8 mouse cellular contexts compared by ENCODE assay signal in genomic region chr15:77342962-77343526, GRCm38 (mm10). TPM values are rescaled to one million over a fixed set of nuclear protein-coding genes. Genes with fewer than 3 reads are reported as not detected.
DNase-seq lines count a peak whose midpoint lies in the region; ATAC-seq and TF ChIP-seq lines count a peak whose summit lies in the region.

No protein-coding gene starts in this region.

- intact Hi-C loops in left cerebral cortex, adult 2 months (cut with DNase I) = loop anchor here (2.0 kb wide), 1 partner anchor 26 kb away; no protein-coding TSS in a partner anchor
- intact Hi-C loops in left cerebral cortex, postnatal 25 days (cut with DNase I) = no loop called here
- intact Hi-C loops in left cerebral cortex, postnatal 10 days (cut with DNase I) = no loop called here

- no peak for TF ChIP-seq CTCF in left cerebral cortex, adult 2 months (IDR thresholded peaks at IDR 0.05)

- H3K27me3 ChIP-seq in forebrain, embryonic 14.5 days (replicated peaks; ENCODE audit: control insufficient read depth, insufficient read depth, low read length) = no peaks in the 10 kb centered on the region
- H3K27me3 ChIP-seq in limb, embryonic 14.5 days (ENCODE audit: control insufficient read depth, insufficient read depth, low read length) = no peaks in the 10 kb centered on the region
- no peaks in the 10 kb centered on the region for H3K27me3 ChIP-seq in neural tube, embryonic 15.5 days (replicated peaks)

- H3K4me1 ChIP-seq in forebrain, embryonic 14.5 days (ENCODE audit: control insufficient read depth, insufficient read depth, low read length) = peaks cover 7% of the 10 kb centered on the region
- H3K4me1 ChIP-seq in limb, embryonic 14.5 days (ENCODE audit: control insufficient read depth, insufficient read depth, low read length) = peaks cover 19% of the 10 kb centered on the region
- H3K4me1 ChIP-seq in neural tube, embryonic 15.5 days = peaks cover 23% of the 10 kb centered on the region

- no peak for DNase-seq in left cerebral cortex, adult 2 months (ENCODE audit: extremely low spot score in 1 of 2, low spot score in 2 of 2)
- DNase-seq in left cerebral cortex, postnatal 25 days (ENCODE audit: low spot score in 2 of 2) = no peak
- no peak for DNase-seq in forebrain, embryonic 14.5 days (ENCODE audit: low spot score)
- DNase-seq in limb, embryonic 14.5 days (ENCODE audit: low spot score) = no peak
- no peak for DNase-seq in adrenal gland, postnatal 14 days
- no peak for DNase-seq in T-cell, adult 2 months (ENCODE audit: low spot score)
- no peak for DNase-seq in left cerebral cortex, postnatal 10 days (ENCODE audit: extremely low spot score in 1 of 2, low spot score in 2 of 2)

- H3K4me3 ChIP-seq in left cerebral cortex, adult 2 months = peak overlapping the region; percentile 39
- H3K4me3 ChIP-seq in forebrain, embryonic 14.5 days (ENCODE audit: low read depth, low read length) = no peak overlapping the region
- H3K4me3 ChIP-seq in limb, embryonic 14.5 days (replicated peaks; ENCODE audit: low read length) = peak overlapping the region; percentile 15
- H3K4me3 ChIP-seq in neural tube, embryonic 15.5 days (replicated peaks) = peak overlapping the region; percentile 16; the same call in 1 of the 2 replicates

- ATAC-seq in forebrain, embryonic 14.5 days = no peak; the same call in 1 of the 2 replicates
- ATAC-seq in limb, embryonic 14.5 days (ENCODE audit: low FRiP score, low read depth) = no peak
- peak; percentile 37; the same call in 1 of the 2 replicates for ATAC-seq in neural tube, embryonic 15.5 days (ENCODE audit: low FRiP score)

- 27% methylated on average over 18 of the region's 18 CpGs for WGBS in forebrain, embryonic 14.5 days
- WGBS in limb, embryonic 14.5 days = 43% methylated on average over 18 of the region's 18 CpGs
- 26% methylated on average over 18 of the region's 18 CpGs for WGBS in neural tube, embryonic 15.5 days

- peak overlapping the region; percentile 47 for H3K4me2 ChIP-seq in forebrain, embryonic 14.5 days (ENCODE audit: low read length)
- peak overlapping the region; percentile 31 for H3K4me2 ChIP-seq in limb, embryonic 14.5 days (replicated peaks; ENCODE audit: low read depth, low read length, severe bottlenecking)
- peak overlapping the region; percentile 54 for H3K4me2 ChIP-seq in neural tube, embryonic 15.5 days

- no peak for TF ChIP-seq POLR2A in limb, embryonic 14.5 days (IDR thresholded peaks at IDR 0.05; ENCODE audit: borderline replicate concordance, extremely low read depth, insufficient read depth, insufficient read length)

- peak overlapping the region; percentile 61 for H3K9ac ChIP-seq in forebrain, embryonic 14.5 days (ENCODE audit: low read length)
- peak overlapping the region; percentile 29 for H3K9ac ChIP-seq in limb, embryonic 14.5 days (ENCODE audit: low read depth, low read length, severe bottlenecking)
- H3K9ac ChIP-seq in neural tube, embryonic 15.5 days (replicated peaks) = peak overlapping the region; percentile 36; the same call in 1 of the 2 replicates

- H3K9me3 ChIP-seq in forebrain, embryonic 14.5 days (replicated peaks; ENCODE audit: control insufficient read depth, low read length) = no peaks in the 10 kb centered on the region
- H3K9me3 ChIP-seq in limb, embryonic 14.5 days (ENCODE audit: control insufficient read depth, low read length) = no peaks in the 10 kb centered on the region
- no peaks in the 10 kb centered on the region for H3K9me3 ChIP-seq in neural tube, embryonic 15.5 days (replicated peaks)

- H3K27ac ChIP-seq in left cerebral cortex, adult 2 months = no peak overlapping the region
- no peak overlapping the region; the same call in 1 of the 2 replicates for H3K27ac ChIP-seq in forebrain, embryonic 14.5 days (ENCODE audit: low read depth, low read length)
- H3K27ac ChIP-seq in limb, embryonic 14.5 days (replicated peaks; ENCODE audit: low read depth, low read length) = peak overlapping the region; percentile 81
- peak overlapping the region; percentile 65; the same call in 1 of the 2 replicates for H3K27ac ChIP-seq in neural tube, embryonic 15.5 days (replicated peaks)

- H3K36me3 ChIP-seq in forebrain, embryonic 14.5 days (ENCODE audit: control insufficient read depth, insufficient read depth, low read length) = no peaks in the 10 kb centered on the region
- H3K36me3 ChIP-seq in limb, embryonic 14.5 days (ENCODE audit: control insufficient read depth, insufficient read depth, low read length) = no peaks in the 10 kb centered on the region
- no peaks in the 10 kb centered on the region for H3K36me3 ChIP-seq in neural tube, embryonic 15.5 days

RNA-seq across cellular contexts. Expression of gene Rbfox2, which starts 36.2 kb away (rescaled TPM):
- total RNA-seq in left cerebral cortex, adult 2 months (2021) = 100 to 1,000 TPM; 248 to 258 TPM
- 100 to 1,000 TPM; 244 to 265 TPM for total RNA-seq in left cerebral cortex, postnatal 25 days (2021)
- polyA plus RNA-seq in forebrain, embryonic 14.5 days (2014; fragmentation: Nextera tagmentation; extraction: Ambion mirVana) = 186 and 229 TPM in 2 replicates
- polyA plus RNA-seq in limb, embryonic 14.5 days (2012; rRNA removed) = 189 and 205 TPM in 2 replicates
- polyA plus RNA-seq in limb, embryonic 14.5 days (2014; fragmentation: Nextera tagmentation; extraction: Ambion mirVana) = 94.7 and 101 TPM in 2 replicates
- 103 and 120 TPM in 2 replicates for polyA plus RNA-seq in neural tube, embryonic 15.5 days (2015; fragmentation: Nextera tagmentation; extraction: Ambion mirVana)
- 51.4 and 54.9 TPM in 2 replicates for total RNA-seq in adrenal gland, postnatal 14 days (2021)
- total RNA-seq in left cerebral cortex, postnatal 10 days (2021) = 100 to 1,000 TPM; 262 to 269 TPM

RNA-seq across cellular contexts. Expression of gene Apol7a, which starts 55.9 kb away (rescaled TPM):
- under 1 TPM; 0.30 to 0.32 TPM for total RNA-seq in left cerebral cortex, adult 2 months (2021)
- under 1 TPM in 1 of 2 experiments, not detected in 1; 0.50 TPM for total RNA-seq in left cerebral cortex, postnatal 25 days (2021)
- polyA plus RNA-seq in forebrain, embryonic 14.5 days (2014; fragmentation: Nextera tagmentation; extraction: Ambion mirVana) = not detected in 2 replicates
- 0.45 and 0.50 TPM in 2 replicates for polyA plus RNA-seq in limb, embryonic 14.5 days (2012; rRNA removed)
- polyA plus RNA-seq in limb, embryonic 14.5 days (2014; fragmentation: Nextera tagmentation; extraction: Ambion mirVana) = 0.22 and 0.23 TPM in 2 replicates
- 0.19 TPM in 1 of 2 replicates, not detected in the other for polyA plus RNA-seq in neural tube, embryonic 15.5 days (2015; fragmentation: Nextera tagmentation; extraction: Ambion mirVana)
- total RNA-seq in adrenal gland, postnatal 14 days (2021) = 0.41 and 4.8 TPM in 2 replicates
- under 1 TPM; 0.49 to 0.71 TPM for total RNA-seq in left cerebral cortex, postnatal 10 days (2021)

Comparison
In these comparisons a context has a peak if more than half of its experiments do, and no peak if none do; other contexts are left out.
1. H3K27ac ChIP-seq: peak in limb, embryonic 14.5 days (single experiment) and neural tube, embryonic 15.5 days (single experiment); none in left cerebral cortex, adult 2 months (single experiment) and forebrain, embryonic 14.5 days (single experiment).
2. Peak in every context shown above with its lines, with median percentiles within 50 percentile points of each other: H3K4me2 ChIP-seq and H3K9ac ChIP-seq.